Mouse (Mus musculus): ENCODE measurements around the gene Slc47a1.
A peak's percentile ranks its signal among the peaks of the same experiment; 100 is the strongest.

DNA sequence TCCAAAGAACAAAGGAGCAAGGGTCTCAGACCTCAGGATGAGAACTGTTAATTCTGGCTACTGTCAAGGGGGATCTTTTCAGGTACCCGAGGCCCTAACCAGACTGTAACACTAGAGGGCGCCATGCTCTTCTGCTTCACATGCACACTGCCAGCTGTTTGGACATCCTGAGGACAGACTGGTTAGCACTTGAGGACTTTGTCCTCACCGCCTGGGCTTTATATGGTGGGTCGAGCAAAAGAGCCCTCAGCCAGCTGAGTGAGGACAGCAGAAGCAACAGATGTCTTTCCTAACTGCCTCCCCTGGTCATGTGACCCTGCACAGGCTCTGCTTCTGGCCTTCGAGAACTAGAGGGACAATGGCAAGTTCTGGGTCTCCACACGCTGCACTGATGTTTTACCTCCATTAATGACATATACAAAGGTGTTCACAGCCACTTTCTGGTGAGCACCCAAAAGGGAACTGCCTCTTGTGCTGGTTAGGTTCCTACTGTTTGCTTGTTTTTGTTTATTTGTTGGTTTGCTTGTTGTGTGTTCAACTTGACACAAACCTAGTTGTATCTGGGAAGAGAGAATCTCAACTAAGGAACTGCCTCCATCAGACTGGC, 39.9 kb upstream of the Slc47a1 start:
- TF ChIP-seq CHD2 (IDR thresholded peaks at IDR 0.05; ENCODE audit: low read depth, low read length): no peak
- peak; percentile 77 for TF ChIP-seq ZC3H11A (IDR thresholded peaks at IDR 0.05; ENCODE audit: borderline replicate concordance, low read depth, low read length)
- no peak for TF ChIP-seq ZNF384 (IDR thresholded peaks at IDR 0.05; ENCODE audit: low read depth, low read length)
- no peak for TF ChIP-seq HCFC1 (IDR thresholded peaks at IDR 0.05; ENCODE audit: borderline replicate concordance, insufficient read depth, low read length)
- no peak for TF ChIP-seq MAFK (IDR thresholded peaks at IDR 0.05; ENCODE audit: insufficient read depth, low read depth, low read length)
